Mouse (Mus musculus) midbrain, embryonic 15.5 days (tissue): ENCODE measurements around the gene St6galnac5. TPM values are rescaled to one million over a fixed set of nuclear protein-coding genes. Genes with fewer than 3 reads are reported as not detected.
A peak's percentile ranks its signal among the peaks of the same experiment; 100 is the strongest.

Experiments
- ATAC-seq: fragments of 200-750 bp; cut with Nextera tagmentation; replicated peaks from 2 replicates; pipeline ENCODE4 v1.8.0; 2017; ENCODE audit warnings: moderate TSS enrichment
- H3K27ac ChIP-seq: fragments of 300-500 bp; sonication (generic); 2 replicates; pipeline ENCODE4 v1.5.1; 2015; ENCODE audit warnings: mild to moderate bottlenecking, inconsistent platforms
- H3K27me3 ChIP-seq: fragments of 300-500 bp; sonication (generic); replicated peaks from 2 replicates; pipeline ENCODE4 v1.6.1; 2015; ENCODE audit warnings: inconsistent platforms
- H3K36me3 ChIP-seq: fragments of 300-500 bp; sonication (generic); replicated peaks from 2 replicates; pipeline ENCODE4 v1.6.1; 2015; ENCODE audit warnings: inconsistent platforms
- H3K4me1 ChIP-seq: fragments of 300-500 bp; sonication (generic); 2 replicates; pipeline ENCODE4 v1.6.1; 2015; ENCODE audit warnings: inconsistent platforms
- H3K4me2 ChIP-seq: fragments of 300-500 bp; sonication (generic); 2 replicates; pipeline ENCODE4 v1.6.1; 2015; ENCODE audit warnings: inconsistent platforms, mild to moderate bottlenecking, moderate library complexity
- H3K4me3 ChIP-seq: fragments of 300-500 bp; sonication (generic); 2 replicates; pipeline ENCODE4 v1.5.1; 2015; ENCODE audit warnings: mild to moderate bottlenecking, inconsistent platforms
- H3K9ac ChIP-seq: fragments of 300-500 bp; sonication (generic); 2 replicates; pipeline ENCODE4 v1.6.1; 2015; ENCODE audit warnings: mild to moderate bottlenecking, inconsistent platforms
- H3K9me3 ChIP-seq: fragments of 300-500 bp; sonication (generic); 2 replicates; pipeline ENCODE4 v1.6.1; 2016; ENCODE audit warnings: inconsistent platforms
- WGBS: fragments of 180-500 bp; shearing (Covaris S2); methylation state at CpG from one replicate; pipeline ENCODE4 v1.1.7; 2015; ENCODE audit warnings: mixed read lengths; 5-methylcytosine and 5-hydroxymethylcytosine counted together
- polyA plus RNA-seq: library from polyadenylated mRNA; unstranded; fragments of >200 nt; fragmentation: Nextera tagmentation; extraction: Ambion mirVana; gene quantifications from 2 replicates; pipeline ENCODE4 v1.2.1, GENCODE M21; 2015

Gene St6galnac5
- polyA plus RNA-seq, 1 experiment from 2014 or later: 26.7 TPM

GRCm38 (mm10) chr3:152979481-152980092 is 2.5 kb downstream of the St6galnac5 start:
- ATAC-seq: no peak
- no peaks in the 10 kb centered on the region for H3K36me3 ChIP-seq
- no peaks in the 10 kb centered on the region for H3K9me3 ChIP-seq
- peaks cover 23% of the 10 kb centered on the region for H3K4me1 ChIP-seq
- peak overlapping the region; percentile 61 for H3K4me3 ChIP-seq
- 68% methylated on average over 11 of the region's 11 CpGs for WGBS
- H3K9ac ChIP-seq: 0 out of 2 replicates have a peak overlapping the region, but pooled peaks have one; percentile 19
- H3K27ac ChIP-seq: no peak overlapping the region
- H3K27me3 ChIP-seq: no peaks in the 10 kb centered on the region
- peak overlapping the region; percentile 79 for H3K4me2 ChIP-seq

- Histone ChIP-seq H3K4me3 (no peak overlapping the region), H3K9me3 (no peaks in the 10 kb centered on the region), H3K9ac (no peak overlapping the region), H3K27me3 (no peaks in the 10 kb centered on the region), H3K27ac (no peak overlapping the region), H3K36me3 (0 out of 2 replicates have a peak, but pooled peaks cover 2% of the 10 kb centered on the region), H3K4me2 (no peak overlapping the region), H3K4me1 (peaks cover 12% of the 10 kb centered on the region; the same call in 1 of the 2 replicates)
- WGBS: 88% methylated on average over 4 of the region's 4 CpGs
- ATAC-seq: no peak
Observed at GRCm38 (mm10) chr3:152971373-152971772, 10.7 kb downstream of the St6galnac5 start.

GRCm38 (mm10) chr3:152969774-152970347 is 12.2 kb downstream of the St6galnac5 start:
- Histone ChIP-seq H3K27ac (no peak overlapping the region), H3K27me3 (no peaks in the 10 kb centered on the region), H3K9me3 (no peaks in the 10 kb centered on the region), H3K4me1 (peaks cover 12% of the 10 kb centered on the region; the same call in 1 of the 2 replicates), H3K36me3 (0 out of 2 replicates have a peak, but pooled peaks cover 2% of the 10 kb centered on the region), H3K9ac (no peak overlapping the region), H3K4me2 (no peak overlapping the region), H3K4me3 (no peak overlapping the region)
- 64% methylated on average over 16 of the region's 16 CpGs for WGBS
- ATAC-seq: no peak

- WGBS: 87% methylated on average over 10 of the region's 10 CpGs
- Histone ChIP-seq H3K4me1 (no peaks in the 10 kb centered on the region; the same call in 1 of the 2 replicates), H3K9ac (no peak overlapping the region), H3K27ac (no peak overlapping the region), H3K9me3 (no peaks in the 10 kb centered on the region), H3K36me3 (no peaks in the 10 kb centered on the region), H3K4me2 (no peak overlapping the region), H3K4me3 (no peak overlapping the region), H3K27me3 (no peaks in the 10 kb centered on the region)
- no peak for ATAC-seq
Observed at GRCm38 (mm10) chr3:152961855-152962376, 20.1 kb downstream of the St6galnac5 start.

DNA sequence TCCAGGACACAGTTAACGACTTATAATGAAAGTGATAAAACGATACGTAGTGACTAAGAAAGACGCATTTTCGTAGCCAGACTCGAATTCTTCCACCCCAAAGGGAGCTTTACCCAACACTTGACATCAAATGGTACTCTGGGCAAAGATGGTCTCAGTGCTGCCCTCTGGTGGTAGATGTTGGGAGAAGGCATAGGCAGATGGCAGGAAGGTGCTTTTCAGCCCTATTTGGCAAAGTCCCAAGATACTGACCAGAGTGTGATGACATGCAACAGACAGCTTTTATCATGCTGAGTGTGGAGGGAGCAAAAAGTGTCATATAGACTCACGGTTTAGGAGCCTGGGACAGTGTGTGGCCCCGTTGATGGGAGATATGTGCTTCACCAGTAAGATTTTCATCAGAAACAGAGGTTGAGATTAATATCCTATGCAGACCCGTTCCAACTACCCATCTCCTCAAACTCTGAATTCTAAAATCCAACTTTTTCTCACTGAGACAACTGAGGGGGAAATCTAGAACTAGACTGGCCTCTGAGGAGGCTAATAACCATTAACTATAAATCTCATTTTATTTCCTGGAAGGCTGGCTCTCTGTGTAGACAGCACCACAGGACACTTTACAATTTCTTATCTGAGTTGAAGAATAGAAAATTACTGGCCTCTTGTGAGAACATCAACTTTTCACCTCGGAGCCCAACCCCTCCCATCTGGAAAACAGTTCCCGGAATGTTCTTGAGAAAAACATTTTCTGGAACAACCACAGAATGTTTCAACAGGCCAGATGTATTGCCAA is 23.5 kb downstream of the St6galnac5 start:
- Histone ChIP-seq H3K36me3 (no peaks in the 10 kb centered on the region), H3K27me3 (no peaks in the 10 kb centered on the region), H3K27ac (no peak overlapping the region), H3K9ac (no peak overlapping the region), H3K9me3 (no peaks in the 10 kb centered on the region), H3K4me2 (no peak overlapping the region), H3K4me3 (no peak overlapping the region), H3K4me1 (no peaks in the 10 kb centered on the region; the same call in 1 of the 2 replicates)
- 71% methylated on average over 11 of the region's 11 CpGs for WGBS
- no peak for ATAC-seq

DNA sequence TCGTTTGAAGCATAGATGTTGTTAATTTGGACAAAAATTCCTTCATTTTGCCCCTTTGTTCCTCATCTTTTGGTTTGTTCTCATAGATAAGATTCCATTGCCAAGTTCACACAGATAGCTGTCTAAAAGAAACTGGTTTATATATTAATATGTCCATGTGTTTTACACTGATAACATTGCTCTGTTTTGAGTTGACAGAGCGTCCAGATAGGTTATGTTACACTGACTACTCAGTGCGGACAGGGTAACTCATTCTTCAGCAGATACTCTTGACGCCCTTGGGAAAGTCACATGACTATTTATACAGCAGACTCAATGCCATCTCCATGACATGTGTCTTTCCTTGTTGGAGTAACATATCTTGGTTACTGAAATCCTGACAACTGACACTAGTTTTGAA is 25.3 kb downstream of the St6galnac5 start:
- no peaks in the 10 kb centered on the region for H3K9me3 ChIP-seq

GRCm38 (mm10) chr3:152956038-152956437 is 26.0 kb downstream of the St6galnac5 start:
- H3K9me3 ChIP-seq: no peaks in the 10 kb centered on the region
- H3K4me3 ChIP-seq: no peak overlapping the region
- no peaks in the 10 kb centered on the region; the same call in 1 of the 2 replicates for H3K4me1 ChIP-seq
- H3K27me3 ChIP-seq: no peaks in the 10 kb centered on the region
- WGBS: 83% methylated on average over 5 of the region's 5 CpGs
- H3K9ac ChIP-seq: no peak overlapping the region
- H3K4me2 ChIP-seq: no peak overlapping the region
- no peak for ATAC-seq
- no peaks in the 10 kb centered on the region for H3K36me3 ChIP-seq
- no peak overlapping the region for H3K27ac ChIP-seq

More for the DNA sequence above, 25.3 kb downstream of the St6galnac5 start:
- ATAC-seq: no peak
- no peak overlapping the region for H3K4me3 ChIP-seq
- H3K27ac ChIP-seq: no peak overlapping the region
- H3K36me3 ChIP-seq: no peaks in the 10 kb centered on the region
- H3K9ac ChIP-seq: no peak overlapping the region
- H3K4me1 ChIP-seq: no peaks in the 10 kb centered on the region; the same call in 1 of the 2 replicates
- WGBS: 88% methylated on average over 4 of the region's 4 CpGs
- no peaks in the 10 kb centered on the region for H3K27me3 ChIP-seq
- H3K4me2 ChIP-seq: no peak overlapping the region

GRCm38 (mm10) chr3:152951634-152952545 is 30.2 kb downstream of the St6galnac5 start:
- no peak for ATAC-seq
- WGBS: 68% methylated on average over 11 of the region's 11 CpGs
- no peaks in the 10 kb centered on the region for H3K4me1 ChIP-seq
- H3K9me3 ChIP-seq: no peaks in the 10 kb centered on the region
- H3K36me3 ChIP-seq: no peaks in the 10 kb centered on the region
- no peaks in the 10 kb centered on the region for H3K27me3 ChIP-seq
- no peak overlapping the region for H3K4me2 ChIP-seq
- H3K27ac ChIP-seq: no peak overlapping the region
- H3K9ac ChIP-seq: no peak overlapping the region
- no peak overlapping the region for H3K4me3 ChIP-seq

- no peaks in the 10 kb centered on the region for H3K9me3 ChIP-seq
- WGBS: 93% methylated on average over 9 of the region's 9 CpGs
- no peak overlapping the region for H3K4me3 ChIP-seq
- H3K4me1 ChIP-seq: no peaks in the 10 kb centered on the region
- no peak for ATAC-seq
- H3K36me3 ChIP-seq: no peaks in the 10 kb centered on the region
- H3K9ac ChIP-seq: no peak overlapping the region
- H3K27ac ChIP-seq: no peak overlapping the region
- no peaks in the 10 kb centered on the region for H3K27me3 ChIP-seq
- H3K4me2 ChIP-seq: no peak overlapping the region
Observed at GRCm38 (mm10) chr3:152950914-152951313, 31.1 kb downstream of the St6galnac5 start.

GRCm38 (mm10) chr3:152950299-152950698 is 31.7 kb downstream of the St6galnac5 start:
- H3K9ac ChIP-seq: no peak overlapping the region
- no peaks in the 10 kb centered on the region for H3K4me1 ChIP-seq
- H3K36me3 ChIP-seq: no peaks in the 10 kb centered on the region
- H3K27ac ChIP-seq: no peak overlapping the region
- 95% methylated on average over 5 of the region's 5 CpGs for WGBS
- ATAC-seq: no peak
- no peaks in the 10 kb centered on the region for H3K9me3 ChIP-seq
- H3K4me2 ChIP-seq: no peak overlapping the region
- no peak overlapping the region for H3K4me3 ChIP-seq
- H3K27me3 ChIP-seq: no peaks in the 10 kb centered on the region

DNA sequence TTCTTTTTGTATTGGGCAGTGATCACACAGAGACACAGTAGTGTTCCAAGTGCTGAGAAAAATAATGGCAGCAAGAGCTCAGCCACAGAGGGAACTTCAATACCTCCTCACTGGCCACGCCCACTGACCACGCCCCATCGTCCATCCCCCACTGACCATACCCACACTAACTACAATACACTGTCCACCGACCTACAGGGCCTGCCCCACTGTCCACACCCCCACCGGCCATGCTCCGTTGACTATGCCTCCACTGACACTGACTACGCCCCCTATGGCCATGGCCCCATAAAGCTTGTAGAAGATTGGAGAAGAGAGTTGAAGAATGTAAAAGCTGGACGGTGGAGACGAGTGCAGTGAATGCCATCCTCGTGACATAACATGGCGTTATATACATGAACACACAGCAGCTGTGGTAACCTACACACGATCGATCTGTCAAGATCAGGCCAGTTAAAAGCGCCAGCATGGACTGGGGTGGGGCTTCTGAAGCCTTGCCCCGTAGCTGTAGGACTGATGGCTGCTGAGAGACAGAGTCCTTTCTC is 32.7 kb downstream of the St6galnac5 start:
- Histone ChIP-seq H3K27me3 (no peaks in the 10 kb centered on the region), H3K9me3 (no peaks in the 10 kb centered on the region), H3K4me1 (peaks cover 5% of the 10 kb centered on the region; the same call in 1 of the 2 replicates), H3K9ac (no peak overlapping the region), H3K4me3 (no peak overlapping the region), H3K4me2 (no peak overlapping the region), H3K36me3 (no peaks in the 10 kb centered on the region), H3K27ac (no peak overlapping the region)
- 94% methylated on average over 15 of the region's 15 CpGs for WGBS
- ATAC-seq: no peak
